Mouse (Mus musculus) erythroid progenitor cell, adult 5-6 weeks (primary cell): ENCODE measurements around the gene BC004004. TPM values are rescaled to one million over a fixed set of nuclear protein-coding genes. Genes with fewer than 3 reads are reported as not detected.

Source experiments
- total RNA-seq, 2 experiments: library from RNA; stranded (forward) in 1 of 2; stranded (reverse) in 1 of 2; fragments of 150-400 nt in 1 of 2; fragments of 186-747, 209-891 nt in 1 of 2; gene quantifications; 2 replicates each; pipeline versions ENCODE4 v1.2.3 to v1.2.4; 2015 to 2017; ENCODE audit warnings: low replicate concordance in 2 of 2

The BC004004 gene
- total RNA-seq, 2 experiments from 2014 or later: 24.7 to 29.2 TPM

Other genes starting within 250 kb of the BC004004 start
- gene Srsf3, start 236.2 kb upstream of the BC004004 start, total RNA-seq (2015; ENCODE audit: low replicate concordance): 336 and 352 TPM in 2 replicates
- gene Srsf3, start 236.2 kb upstream of the BC004004 start, total RNA-seq (2017; ENCODE audit: low replicate concordance): 441 and 499 TPM in 2 replicates
- gene Cdkn1a, start 177.8 kb upstream of the BC004004 start, total RNA-seq (2015; ENCODE audit: low replicate concordance): 0.84 and 2.5 TPM in 2 replicates
- gene Cdkn1a, start 177.8 kb upstream of the BC004004 start, total RNA-seq (2017; ENCODE audit: low replicate concordance): 2.3 TPM in 1 of 2 replicates, not detected in the other
- 15.9 and 22.7 TPM in 2 replicates for gene Rab44, start 154.6 kb upstream of the BC004004 start, total RNA-seq (2015; ENCODE audit: low replicate concordance)
- gene Rab44, start 154.6 kb upstream of the BC004004 start, total RNA-seq (2017; ENCODE audit: low replicate concordance): 22.2 and 28.0 TPM in 2 replicates
- gene Cpne5, start 30.6 kb upstream of the BC004004 start, total RNA-seq (2015; ENCODE audit: low replicate concordance): not detected in 2 replicates
- 0.13 TPM in 1 of 2 replicates, not detected in the other for gene Cpne5, start 30.6 kb upstream of the BC004004 start, total RNA-seq (2017; ENCODE audit: low replicate concordance)
- gene Ppil1, start 4.6 kb upstream of the BC004004 start, total RNA-seq (2015; ENCODE audit: low replicate concordance): 43.6 TPM in 2 replicates
- 13.3 and 27.9 TPM in 2 replicates for gene Ppil1, start 4.6 kb upstream of the BC004004 start, total RNA-seq (2017; ENCODE audit: low replicate concordance)
- gene Pi16, start 48.9 kb downstream of the BC004004 start, total RNA-seq (2015; ENCODE audit: low replicate concordance): 1.1 and 1.3 TPM in 2 replicates
- 3.4 and 3.7 TPM in 2 replicates for gene Pi16, start 48.9 kb downstream of the BC004004 start, total RNA-seq (2017; ENCODE audit: low replicate concordance)
- 32.1 and 42.3 TPM in 2 replicates for gene Mtch1, start 79.1 kb downstream of the BC004004 start, total RNA-seq (2015; ENCODE audit: low replicate concordance)
- 12.3 and 31.1 TPM in 2 replicates for gene Mtch1, start 79.1 kb downstream of the BC004004 start, total RNA-seq (2017; ENCODE audit: low replicate concordance)
- 4.0 and 6.3 TPM in 2 replicates for gene Fgd2, start 92.1 kb downstream of the BC004004 start, total RNA-seq (2015; ENCODE audit: low replicate concordance)
- 0.98 and 5.0 TPM in 2 replicates for gene Fgd2, start 92.1 kb downstream of the BC004004 start, total RNA-seq (2017; ENCODE audit: low replicate concordance)
- 88.0 and 102 TPM in 2 replicates for gene Pim1, start 222.0 kb downstream of the BC004004 start, total RNA-seq (2015; ENCODE audit: low replicate concordance)
- gene Pim1, start 222.0 kb downstream of the BC004004 start, total RNA-seq (2017; ENCODE audit: low replicate concordance): 143 and 147 TPM in 2 replicates